Mouse (Mus musculus) CD4-positive naive resting alpha-beta T cell, adult 76 days (primary cell): ENCODE results near the gene Gm16181. TPM values are rescaled to one million over a fixed set of nuclear protein-coding genes. Genes with fewer than 3 reads are reported as not detected.

Experiments used
- total RNA-seq: library from RNA; stranded (reverse); gene quantifications from one replicate; pipeline ENCODE4 v1.2.4, GENCODE M21; 2023

Gene Gm16181
- total RNA-seq, result not detected

DNA sequence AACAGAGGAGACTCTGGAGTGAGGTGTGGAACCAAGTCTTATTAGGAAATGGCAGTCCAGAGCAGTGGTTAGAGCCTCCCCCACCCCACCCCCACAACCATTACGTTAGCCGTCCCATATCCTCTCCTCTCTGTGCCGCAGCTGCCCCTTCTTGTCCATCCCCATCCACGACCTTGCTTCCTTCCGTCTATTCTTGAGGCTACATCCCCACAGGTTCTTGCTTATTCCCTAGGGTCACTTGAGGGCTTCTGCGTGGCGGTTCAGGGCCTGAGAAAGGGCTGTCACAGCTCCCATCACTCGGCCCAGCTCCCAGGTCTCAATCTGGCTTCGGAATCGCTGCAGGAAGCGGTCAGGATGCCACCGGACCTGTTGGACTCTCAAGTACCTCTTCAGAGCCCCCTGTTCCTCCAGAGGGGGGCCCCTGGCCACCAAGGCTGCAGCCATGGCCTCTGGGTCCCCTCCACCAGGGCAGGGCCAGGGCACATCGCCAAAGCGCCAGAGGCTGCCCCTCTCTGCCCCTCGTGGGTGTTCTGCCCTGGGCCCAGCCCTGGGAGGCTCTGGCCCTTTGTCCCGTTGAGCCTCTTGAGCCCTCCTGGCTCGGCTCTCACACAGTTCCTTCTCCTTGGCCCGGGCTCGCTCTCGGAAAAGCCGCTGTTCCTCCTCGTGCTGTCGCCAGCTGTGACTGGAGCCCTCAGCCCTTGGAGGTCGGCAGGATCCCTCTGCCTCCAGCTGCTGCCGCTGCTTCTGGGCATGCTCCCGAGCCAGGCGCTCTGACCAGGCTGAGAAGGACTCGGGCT, at the start of gene Gm16181:
Gene Gm16181, plus strand, starts transcription at position 679 of the 797 bp plus-strand sequence.

GRCm38 (mm10) chr17:35175968-35176367, 44.7 kb upstream of the Gm16181 start, which contains the start of gene Aif1:
Aif1 (minus strand) TSS chr17:35176068.

GRCm38 (mm10) chr17:35187959-35188610, 32.5 kb upstream of the Gm16181 start, which contains the start of gene Lst1:
Lst1 (minus strand) TSS chr17:35188439.

GRCm38 (mm10) chr17:35193881-35194843, 26.5 kb upstream of the Gm16181 start, which contains the start of gene Ltb:
Ltb (plus strand) TSS chr17:35194439.

DNA sequence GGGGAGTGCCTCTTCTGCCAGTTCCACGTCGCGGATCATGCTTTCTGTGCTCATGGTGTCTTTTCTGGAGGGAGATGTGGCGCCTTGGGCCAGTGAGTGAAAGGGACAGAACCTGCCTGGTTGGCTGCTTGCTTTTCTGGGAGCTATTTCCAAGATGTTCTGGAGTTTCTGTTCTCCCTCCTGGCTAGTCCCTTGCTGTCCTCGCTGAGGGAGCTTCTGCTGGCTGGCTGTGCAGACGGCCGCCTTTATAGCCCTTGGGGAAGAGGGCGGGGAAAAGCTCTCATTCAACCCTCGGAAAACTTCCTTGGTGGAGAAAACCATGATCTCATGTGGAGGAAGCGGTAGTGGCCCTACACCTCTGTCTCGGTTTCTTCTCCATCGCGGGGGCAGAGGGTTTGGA, 18.8 kb upstream of the Gm16181 start, which contains the start of gene Tnf:
Gene Tnf, minus strand, starts transcription at position 221 of the 400 bp plus-strand sequence.

GRCm38 (mm10) chr17:35204494-35205379, 15.9 kb upstream of the Gm16181 start, which contains the start of gene Lta:
Lta (minus strand) TSS chr17:35205351.

GRCm38 (mm10) chr17:35233114-35233980, 12.7 kb downstream of the Gm16181 start, which contains the start of gene Atp6v1g2:
Atp6v1g2 (plus strand) TSS chr17:35233660.

DNA sequence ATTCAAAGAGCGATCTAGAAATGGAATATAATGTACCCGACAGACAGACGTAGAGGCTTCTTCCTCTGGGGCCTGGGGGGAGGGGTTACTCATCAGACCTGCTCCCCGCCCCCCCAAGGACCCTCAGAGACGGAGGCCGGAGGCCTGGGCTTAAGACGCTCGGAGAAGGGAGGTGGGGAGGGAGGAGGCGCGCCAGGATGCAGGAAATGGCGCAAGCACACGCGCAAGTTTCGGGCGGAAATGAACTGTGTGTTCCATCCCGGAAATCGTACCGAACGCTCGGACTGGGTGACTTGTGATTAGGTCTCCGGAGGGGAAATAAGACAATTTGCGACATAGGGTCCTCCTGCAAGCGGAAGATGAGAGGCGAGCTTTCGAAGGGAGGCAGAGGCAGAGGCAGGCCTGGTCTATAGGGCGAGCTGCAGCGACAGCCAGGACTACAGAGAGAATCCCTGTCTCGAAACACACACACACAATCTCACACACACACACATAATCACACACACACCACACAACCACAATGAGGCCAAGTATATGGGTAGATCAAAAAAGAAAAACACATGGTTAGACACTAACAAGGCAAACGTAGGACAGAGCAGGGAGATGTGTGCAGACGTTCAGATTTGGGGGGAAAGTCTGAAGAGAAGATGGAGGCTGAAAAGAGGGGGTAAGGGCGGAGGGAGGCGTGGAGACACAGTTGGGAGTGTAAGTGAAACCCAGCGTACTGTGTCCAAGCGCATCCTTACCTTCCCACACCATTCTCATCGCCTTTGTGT, 15.2 kb downstream of the Gm16181 start, which contains the start of gene Nfkbil1:
Gene Nfkbil1, minus strand, starts transcription at position 179 of the 776 bp plus-strand sequence.

GRCm38 (mm10) chr17:35241305-35242014, 20.8 kb downstream of the Gm16181 start, which contains the start of gene Ddx39b:
Ddx39b (plus strand) TSS chr17:35241746.

GRCm38 (mm10) chr17:35262664-35263522, 42.3 kb downstream of the Gm16181 start, which contains the start of gene H2-D1:
H2-D1 (plus strand) TSS chr17:35262730.

Other genes with a start within 250 kb of the Gm16181 start
- 57.4 TPM for gene Hspa1a, start 248.7 kb upstream of the Gm16181 start, total RNA-seq
- not detected for gene Hspa1l, start 248.1 kb upstream of the Gm16181 start, total RNA-seq
- gene Lsm2, start 239.0 kb upstream of the Gm16181 start, total RNA-seq, result 24.0 TPM
- 85.0 TPM for gene Vars, start 219.8 kb upstream of the Gm16181 start, total RNA-seq
- gene Vwa7, start 204.3 kb upstream of the Gm16181 start, total RNA-seq, result not detected
- 1.4 TPM for gene Sapcd1, start 192.8 kb upstream of the Gm16181 start, total RNA-seq
- 3.2 TPM for gene Msh5, start 174.1 kb upstream of the Gm16181 start, total RNA-seq
- 137 TPM for gene Clic1, start 170.9 kb upstream of the Gm16181 start, total RNA-seq
- 0.70 TPM for gene Ddah2, start 161.8 kb upstream of the Gm16181 start, total RNA-seq
- not detected for gene Ly6g6c, start 155.4 kb upstream of the Gm16181 start, total RNA-seq
- gene Mpig6b, start 154.7 kb upstream of the Gm16181 start, total RNA-seq, result not detected
- not detected for gene Ly6g6e, start 143.9 kb upstream of the Gm16181 start, total RNA-seq
- not detected for gene Ly6g6d, start 142.8 kb upstream of the Gm16181 start, total RNA-seq
- gene Ly6g6f, start 135.2 kb upstream of the Gm16181 start, total RNA-seq, result not detected
- gene Abhd16a, start 131.6 kb upstream of the Gm16181 start, total RNA-seq, result 60.6 TPM
- not detected for gene Ly6g5c, start 112.6 kb upstream of the Gm16181 start, total RNA-seq
- gene Ly6g5b, start 105.4 kb upstream of the Gm16181 start, total RNA-seq, result 1.5 TPM
- gene Gpank1, start 99.4 kb upstream of the Gm16181 start, total RNA-seq, result 28.7 TPM
- gene Csnk2b, start 98.8 kb upstream of the Gm16181 start, total RNA-seq, result 118 TPM
- gene D17H6S53E, start 94.5 kb upstream of the Gm16181 start, total RNA-seq, result 15.3 TPM
- gene Apom, start 88.8 kb upstream of the Gm16181 start, total RNA-seq, result not detected
- gene Bag6, start 85.7 kb upstream of the Gm16181 start, total RNA-seq, result 487 TPM
- 292 TPM for gene Prrc2a, start 55.9 kb upstream of the Gm16181 start, total RNA-seq
- 8.6 TPM for gene Aif1, start 44.8 kb upstream of the Gm16181 start, total RNA-seq
- gene Lst1, start 32.4 kb upstream of the Gm16181 start, total RNA-seq, result 9.5 TPM
- gene Ltb, start 26.4 kb upstream of the Gm16181 start, total RNA-seq, result 417 TPM
- 11.3 TPM for gene Tnf, start 18.8 kb upstream of the Gm16181 start, total RNA-seq
- gene Lta, start 15.5 kb upstream of the Gm16181 start, total RNA-seq, result 15.7 TPM
- gene Atp6v1g2, start 12.8 kb downstream of the Gm16181 start, total RNA-seq, result 1.00 TPM
- 9.4 TPM for gene Nfkbil1, start 15.0 kb downstream of the Gm16181 start, total RNA-seq
- 422 TPM for gene Ddx39b, start 20.9 kb downstream of the Gm16181 start, total RNA-seq
- gene H2-D1, start 41.9 kb downstream of the Gm16181 start, total RNA-seq, result 2,346 TPM
- gene H2-Q1, start 99.6 kb downstream of the Gm16181 start, total RNA-seq, result 12.5 TPM
- 9.6 TPM for gene H2-Q2, start 121.4 kb downstream of the Gm16181 start, total RNA-seq
- gene H2-Q4, start 158.8 kb downstream of the Gm16181 start, total RNA-seq, result 587 TPM
- gene H2-Q6, start 204.0 kb downstream of the Gm16181 start, total RNA-seq, result 156 TPM
- 498 TPM for gene H2-Q7, start 218.3 kb downstream of the Gm16181 start, total RNA-seq
- 67.2 TPM for gene H2-Q10, start 249.3 kb downstream of the Gm16181 start, total RNA-seq